Mouse (Mus musculus) stomach, postnatal 0 days (tissue): ENCODE data around the gene Wnt1.

Experiments used
- CTCF ChIP-seq: IDR thresholded peaks from 2 replicates; pipeline ENCODE4 v1.5.1; 2016; ENCODE audit warnings: antibody characterized with exemption, low read depth, mild to moderate bottlenecking, moderate library complexity
- EP300 ChIP-seq: optimal IDR thresholded peaks from 2 replicates; pipeline ENCODE3; 2016; ENCODE audit warnings: antibody characterized with exemption

DNA sequence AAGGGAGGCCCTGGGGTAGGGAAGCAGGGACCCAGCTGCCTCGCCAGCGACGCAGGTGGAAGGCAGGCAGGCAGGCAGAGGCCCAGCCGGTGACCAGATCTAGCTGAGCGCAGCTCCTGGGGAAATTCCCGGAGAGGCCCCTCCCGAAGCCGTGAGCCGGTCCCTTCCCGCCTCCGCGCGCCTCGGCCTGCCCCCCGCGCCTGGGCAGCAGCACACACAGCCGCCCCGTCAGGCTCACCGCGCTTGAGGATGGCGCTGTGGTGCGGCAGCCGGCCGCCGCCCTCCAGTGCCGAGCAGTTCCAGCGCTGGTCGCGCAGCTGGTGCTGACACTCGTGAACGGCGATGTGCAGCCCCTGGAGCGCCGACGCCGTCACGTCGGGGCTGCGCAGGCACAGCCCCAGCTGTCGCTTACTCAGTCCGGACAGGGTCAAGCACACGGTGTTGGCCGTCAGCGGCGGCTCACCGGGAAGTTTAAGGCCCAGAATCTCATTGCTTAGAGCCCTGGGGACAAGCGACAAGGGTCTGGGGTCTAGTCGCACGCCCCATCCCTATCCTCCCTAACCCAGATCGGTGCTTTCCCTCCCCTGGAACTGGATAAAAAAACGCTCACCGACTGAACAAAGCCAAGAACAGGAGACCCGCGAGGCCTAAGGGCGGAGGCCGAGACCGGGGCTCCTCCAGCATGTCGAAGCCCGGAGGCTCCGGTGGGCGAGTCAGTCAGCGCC, 13.2 kb upstream of the Wnt1 start:
- peak; percentile 45; the same call in 1 of the 2 replicates for TF ChIP-seq CTCF
- no peak for TF ChIP-seq EP300
